Mouse (Mus musculus): ENCODE results near the gene Il12rb1. TPM values are rescaled to one million over a fixed set of nuclear protein-coding genes. Genes with fewer than 3 reads are reported as not detected.
"Not testable (repeated sequence)": the region's sequence is repeated elsewhere in the genome, so short reads cannot be mapped to it uniquely, and the experiment has no call there.

Gene Il12rb1
- polyA plus RNA-seq, 1 experiment from 2014 or later = not detected

- Histone ChIP-seq H3K9ac (no peak overlapping the region), H3K27ac (replicated peaks) (no peak overlapping the region), H3K4me3 (no peak overlapping the region), H3K4me2 (no peak overlapping the region), H3K36me3 (no peaks in the 10 kb centered on the region), H3K27me3 (peaks cover 34% of the 10 kb centered on the region), H3K4me1 (replicated peaks) (peaks cover 5% of the 10 kb centered on the region), H3K9me3 (no peaks in the 10 kb centered on the region)
- peak; percentile 40; the same call in 1 of the 2 replicates for ATAC-seq (ENCODE audit: low FRiP score, low read depth)
- WGBS = 3% methylated on average over 31 of the region's 31 CpGs
Observed at GRCm38 (mm10) chr8:70820101-70820935, 12.1 kb downstream of the Il12rb1 start.

- 17% methylated on average over 30 of the region's 30 CpGs for WGBS
- no peak overlapping the region for H3K27ac ChIP-seq (replicated peaks)
- ATAC-seq (ENCODE audit: low FRiP score, low read depth) = peak; percentile 67
- H3K36me3 ChIP-seq = no peaks in the 10 kb centered on the region
- no peak overlapping the region for H3K4me2 ChIP-seq
- no peak overlapping the region for H3K4me3 ChIP-seq
- H3K9me3 ChIP-seq = no peaks in the 10 kb centered on the region
- H3K4me1 ChIP-seq (replicated peaks) = peaks cover 5% of the 10 kb centered on the region
- peaks cover 29% of the 10 kb centered on the region for H3K27me3 ChIP-seq
- H3K9ac ChIP-seq = no peak overlapping the region
Observed at GRCm38 (mm10) chr8:70821399-70821962, 13.2 kb downstream of the Il12rb1 start.

GRCm38 (mm10) chr8:70821992-70822391, 13.7 kb downstream of the Il12rb1 start:
- Histone ChIP-seq H3K9ac (no peak overlapping the region), H3K4me1 (replicated peaks) (peaks cover 1% of the 10 kb centered on the region; the same call in 1 of the 2 replicates), H3K4me2 (no peak overlapping the region), H3K36me3 (no peaks in the 10 kb centered on the region), H3K27ac (replicated peaks) (no peak overlapping the region), H3K27me3 (peaks cover 25% of the 10 kb centered on the region), H3K4me3 (no peak overlapping the region), H3K9me3 (no peaks in the 10 kb centered on the region)
- ATAC-seq (ENCODE audit: low FRiP score, low read depth) = no peak
- 47% methylated on average over 11 of the region's 11 CpGs for WGBS

- not testable (repeated sequence) for ATAC-seq (ENCODE audit: low FRiP score, low read depth); H3K36me3 ChIP-seq; H3K4me3 ChIP-seq; H3K9me3 ChIP-seq; H3K9ac ChIP-seq; H3K4me1 ChIP-seq (replicated peaks); H3K4me2 ChIP-seq; H3K27ac ChIP-seq (replicated peaks)
- H3K27me3 ChIP-seq = peaks cover 20% of the 10 kb centered on the region
- 81% methylated on average over 3 of the region's 3 CpGs for WGBS
Observed at GRCm38 (mm10) chr8:70822594-70822993, 14.3 kb downstream of the Il12rb1 start.

GRCm38 (mm10) chr8:70823802-70824201, 15.6 kb downstream of the Il12rb1 start:
- Histone ChIP-seq H3K9ac (no peak overlapping the region), H3K4me2 (no peak overlapping the region), H3K27ac (replicated peaks) (no peak overlapping the region), H3K9me3 (no peaks in the 10 kb centered on the region), H3K36me3 (no peaks in the 10 kb centered on the region), H3K4me1 (replicated peaks) (no peaks in the 10 kb centered on the region), H3K4me3 (no peak overlapping the region), H3K27me3 (peaks cover 20% of the 10 kb centered on the region)
- WGBS = 90% methylated on average over 7 of the region's 7 CpGs
- ATAC-seq (ENCODE audit: low FRiP score, low read depth) = no peak

GRCm38 (mm10) chr8:70825816-70826215, 17.6 kb downstream of the Il12rb1 start:
- Histone ChIP-seq H3K4me2 (no peak overlapping the region), H3K9ac (no peak overlapping the region), H3K27me3 (peaks cover 9% of the 10 kb centered on the region; the same call in 1 of the 2 replicates), H3K4me1 (replicated peaks) (no peaks in the 10 kb centered on the region), H3K4me3 (no peak overlapping the region), H3K27ac (replicated peaks) (no peak overlapping the region), H3K9me3 (no peaks in the 10 kb centered on the region), H3K36me3 (no peaks in the 10 kb centered on the region)
- WGBS = 82% methylated on average over 8 of the region's 8 CpGs
- no peak for ATAC-seq (ENCODE audit: low FRiP score, low read depth)

- H3K9ac ChIP-seq = no peak overlapping the region
- H3K27me3 ChIP-seq = peaks cover under 1% of the 10 kb centered on the region; the same call in 1 of the 2 replicates
- H3K27ac ChIP-seq (replicated peaks) = no peak overlapping the region
- no peaks in the 10 kb centered on the region for H3K4me1 ChIP-seq (replicated peaks)
- no peak overlapping the region for H3K4me2 ChIP-seq
- H3K36me3 ChIP-seq = no peaks in the 10 kb centered on the region
- no peak for ATAC-seq (ENCODE audit: low FRiP score, low read depth)
- no peaks in the 10 kb centered on the region for H3K9me3 ChIP-seq
- H3K4me3 ChIP-seq = no peak overlapping the region
- 95% methylated on average over 2 of the region's 2 CpGs for WGBS
Observed at GRCm38 (mm10) chr8:70827010-70827409, 18.8 kb downstream of the Il12rb1 start.

- ATAC-seq (ENCODE audit: low FRiP score, low read depth) = no peak
- Histone ChIP-seq H3K4me3 (no peak overlapping the region), H3K27me3 (no peaks in the 10 kb centered on the region), H3K27ac (replicated peaks) (no peak overlapping the region), H3K36me3 (no peaks in the 10 kb centered on the region), H3K9me3 (no peaks in the 10 kb centered on the region), H3K9ac (no peak overlapping the region), H3K4me1 (replicated peaks) (no peaks in the 10 kb centered on the region), H3K4me2 (no peak overlapping the region)
- WGBS = 92% methylated on average over 1 of the region's 1 CpGs
Observed at GRCm38 (mm10) chr8:70827796-70828195, 19.5 kb downstream of the Il12rb1 start.

- 86% methylated on average over 8 of the region's 8 CpGs for WGBS
- Histone ChIP-seq H3K9me3 (no peaks in the 10 kb centered on the region), H3K36me3 (no peaks in the 10 kb centered on the region), H3K9ac (no peak overlapping the region), H3K27me3 (no peaks in the 10 kb centered on the region), H3K4me2 (no peak overlapping the region), H3K27ac (replicated peaks) (no peak overlapping the region), H3K4me3 (no peak overlapping the region), H3K4me1 (replicated peaks) (no peaks in the 10 kb centered on the region)
- ATAC-seq (ENCODE audit: low FRiP score, low read depth) = no peak
Observed at GRCm38 (mm10) chr8:70831517-70831916, 23.3 kb downstream of the Il12rb1 start.

- H3K9me3 ChIP-seq = no peaks in the 10 kb centered on the region
- no peak overlapping the region for H3K27ac ChIP-seq (replicated peaks)
- no peaks in the 10 kb centered on the region for H3K36me3 ChIP-seq
- 63% methylated on average over 11 of the region's 11 CpGs for WGBS
- H3K4me3 ChIP-seq = no peak overlapping the region
- no peak overlapping the region for H3K9ac ChIP-seq
- no peaks in the 10 kb centered on the region for H3K4me1 ChIP-seq (replicated peaks)
- no peak overlapping the region for H3K4me2 ChIP-seq
- ATAC-seq (ENCODE audit: low FRiP score, low read depth) = no peak
- H3K27me3 ChIP-seq = no peaks in the 10 kb centered on the region
Observed at GRCm38 (mm10) chr8:70832371-70832770, 24.1 kb downstream of the Il12rb1 start.

- Histone ChIP-seq H3K27me3 (no peaks in the 10 kb centered on the region), H3K4me3 (no peak overlapping the region), H3K36me3 (no peaks in the 10 kb centered on the region), H3K9ac (no peak overlapping the region), H3K27ac (replicated peaks) (no peak overlapping the region), H3K4me2 (no peak overlapping the region), H3K9me3 (no peaks in the 10 kb centered on the region), H3K4me1 (replicated peaks) (no peaks in the 10 kb centered on the region)
- 53% methylated on average over 9 of the region's 9 CpGs for WGBS
- ATAC-seq (ENCODE audit: low FRiP score, low read depth) = no peak
Observed at GRCm38 (mm10) chr8:70833018-70833482, 24.8 kb downstream of the Il12rb1 start.

- H3K27ac ChIP-seq (replicated peaks) = no peak overlapping the region
- H3K9ac ChIP-seq = no peak overlapping the region
- no peaks in the 10 kb centered on the region for H3K27me3 ChIP-seq
- H3K9me3 ChIP-seq = no peaks in the 10 kb centered on the region
- H3K4me3 ChIP-seq = no peak overlapping the region
- H3K4me1 ChIP-seq (replicated peaks) = peaks cover 3% of the 10 kb centered on the region
- H3K4me2 ChIP-seq = no peak overlapping the region
- WGBS = 44% methylated on average over 15 of the region's 15 CpGs
- ATAC-seq (ENCODE audit: low FRiP score, low read depth) = no peak
- no peaks in the 10 kb centered on the region for H3K36me3 ChIP-seq
Observed at GRCm38 (mm10) chr8:70833520-70833919, 25.3 kb downstream of the Il12rb1 start.

All from hindbrain, embryonic 15.5 days (tissue).